Mouse (Mus musculus): ENCODE data around the gene Trpc1. TPM values are rescaled to one million over a fixed set of nuclear protein-coding genes. Genes with fewer than 3 reads are reported as not detected.

Gene Trpc1
- polyA plus RNA-seq, 1 experiment from 2014 or later, result 9.6 TPM

GRCm38 (mm10) chr9:95750746-95751145, 571 bp upstream of the Trpc1 start:
- H3K9me3 ChIP-seq (replicated peaks), result no peaks in the 10 kb centered on the region
- no peaks in the 10 kb centered on the region for H3K36me3 ChIP-seq
- peak overlapping the region; percentile 89 for H3K4me2 ChIP-seq
- 0 out of 2 replicates have a peak overlapping the region, but pooled peaks have one; percentile 86 for H3K9ac ChIP-seq (replicated peaks)
- 42% methylated on average over 9 of the region's 9 CpGs for WGBS
- H3K27ac ChIP-seq (replicated peaks), result no peak overlapping the region
- H3K4me3 ChIP-seq (replicated peaks), result peak overlapping the region; percentile 86
- peak; percentile 6; the same call in 1 of the 2 replicates for ATAC-seq (ENCODE audit: low FRiP score)
- H3K27me3 ChIP-seq (replicated peaks), result no peaks in the 10 kb centered on the region; the same call in 1 of the 2 replicates
- H3K4me1 ChIP-seq, result peaks cover 16% of the 10 kb centered on the region

DNA sequence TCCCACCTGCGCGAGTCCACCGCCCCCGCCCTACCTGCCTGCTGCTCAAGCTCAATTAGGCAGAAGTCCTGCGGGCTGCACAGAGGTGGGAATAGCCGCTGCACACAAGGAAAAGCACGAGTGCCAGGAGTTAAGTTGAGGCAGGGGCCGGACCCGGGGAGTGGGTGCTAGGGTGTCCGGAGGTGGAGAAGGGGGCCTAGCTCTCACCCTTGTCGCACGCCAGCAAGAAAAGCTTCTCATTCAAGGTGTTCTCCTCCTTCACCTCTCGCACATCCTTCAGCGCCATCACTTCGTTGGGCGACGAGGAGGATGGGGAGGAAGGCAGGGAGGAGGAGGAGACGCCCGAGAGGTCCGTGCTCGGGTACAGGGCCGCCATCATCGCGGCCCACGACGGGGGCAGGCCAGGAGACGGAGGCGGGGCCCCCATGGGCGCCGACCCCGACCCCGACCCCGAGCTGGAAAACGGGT, 680 bp downstream of the Trpc1 start:
- H3K4me1 ChIP-seq, result peaks cover 21% of the 10 kb centered on the region
- no peaks in the 10 kb centered on the region; the same call in 1 of the 2 replicates for H3K27me3 ChIP-seq (replicated peaks)
- ATAC-seq (ENCODE audit: low FRiP score), result peak; percentile 78
- peak overlapping the region; percentile 86 for H3K9ac ChIP-seq (replicated peaks)
- under 1% methylated on average over 30 of the region's 34 CpGs for WGBS
- H3K36me3 ChIP-seq, result no peaks in the 10 kb centered on the region
- H3K4me3 ChIP-seq (replicated peaks), result peak overlapping the region; percentile 86
- H3K4me2 ChIP-seq, result peak overlapping the region; percentile 89
- H3K9me3 ChIP-seq (replicated peaks), result no peaks in the 10 kb centered on the region
- H3K27ac ChIP-seq (replicated peaks), result peak overlapping the region; percentile 75

- ATAC-seq (ENCODE audit: low FRiP score), result no peak
- peaks cover 21% of the 10 kb centered on the region for H3K4me1 ChIP-seq
These were observed 2.9 kb downstream of the Trpc1 start for GRCm38 (mm10) chr9:95747298-95747697.

DNA sequence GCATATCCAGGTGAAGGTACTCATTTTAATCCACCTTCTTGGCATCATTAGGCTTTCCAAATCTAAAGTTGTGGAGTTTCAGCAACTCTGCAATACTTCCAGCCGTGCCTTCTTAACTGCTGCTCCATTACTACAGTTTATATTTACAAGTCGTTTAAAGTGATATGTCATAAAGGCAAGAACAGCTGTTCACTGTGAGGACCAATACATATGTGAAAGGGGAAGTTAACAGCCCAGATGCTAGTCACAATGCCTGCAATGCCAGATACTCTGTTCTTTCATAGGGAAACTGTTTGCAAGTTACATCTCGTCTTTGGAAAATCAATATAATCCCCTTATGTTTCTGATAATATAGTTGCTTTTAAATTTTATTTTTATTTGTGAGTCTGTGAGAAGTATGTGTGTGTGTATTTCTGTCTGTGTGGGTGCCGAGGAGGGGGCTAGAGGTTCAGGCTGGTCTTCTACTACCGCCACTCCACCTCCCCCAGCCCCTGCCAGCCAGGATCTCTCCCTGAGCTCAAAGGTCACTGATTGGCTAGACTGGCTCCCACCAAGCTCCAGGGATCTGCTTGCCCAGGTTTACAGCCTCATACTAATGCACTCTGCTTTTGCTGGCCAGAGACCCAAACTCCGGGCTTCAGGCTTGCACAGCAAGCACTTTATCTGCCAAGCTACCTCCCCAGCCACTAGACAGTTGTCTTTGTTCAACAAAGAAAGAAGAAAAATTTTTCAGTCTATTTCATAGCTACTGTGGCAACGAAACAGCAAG, 5.1 kb downstream of the Trpc1 start:
- Histone ChIP-seq H3K27ac (replicated peaks) (no peak overlapping the region), H3K4me1 (peaks cover 16% of the 10 kb centered on the region), H3K9ac (replicated peaks) (no peak overlapping the region), H3K4me2 (no peak overlapping the region), H3K4me3 (replicated peaks) (no peak overlapping the region), H3K27me3 (replicated peaks) (no peaks in the 10 kb centered on the region), H3K36me3 (no peaks in the 10 kb centered on the region), H3K9me3 (replicated peaks) (no peaks in the 10 kb centered on the region)
- 57% methylated on average over 7 of the region's 7 CpGs for WGBS
- no peak for ATAC-seq (ENCODE audit: low FRiP score)

More at GRCm38 (mm10) chr9:95747298-95747697, 2.9 kb downstream of the Trpc1 start:
- Histone ChIP-seq H3K27me3 (replicated peaks) (no peaks in the 10 kb centered on the region), H3K27ac (replicated peaks) (no peak overlapping the region), H3K4me3 (replicated peaks) (no peak overlapping the region), H3K36me3 (no peaks in the 10 kb centered on the region), H3K9me3 (replicated peaks) (no peaks in the 10 kb centered on the region), H3K9ac (replicated peaks) (no peak overlapping the region), H3K4me2 (no peak overlapping the region)
- 89% methylated on average over 5 of the region's 5 CpGs for WGBS

GRCm38 (mm10) chr9:95736238-95736637, 13.9 kb downstream of the Trpc1 start:
- Histone ChIP-seq H3K27me3 (replicated peaks) (no peaks in the 10 kb centered on the region), H3K4me1 (no peaks in the 10 kb centered on the region), H3K27ac (replicated peaks) (no peak overlapping the region), H3K36me3 (peaks cover 4% of the 10 kb centered on the region), H3K4me2 (no peak overlapping the region), H3K9ac (replicated peaks) (no peak overlapping the region), H3K9me3 (replicated peaks) (no peaks in the 10 kb centered on the region), H3K4me3 (replicated peaks) (no peak overlapping the region)
- no peak for ATAC-seq (ENCODE audit: low FRiP score)

- no peaks in the 10 kb centered on the region for H3K9me3 ChIP-seq (replicated peaks)
- no peaks in the 10 kb centered on the region for H3K27me3 ChIP-seq (replicated peaks)
- 23% methylated on average over 8 of the region's 8 CpGs for WGBS
- no peaks in the 10 kb centered on the region for H3K4me1 ChIP-seq
- H3K36me3 ChIP-seq, result peaks cover 22% of the 10 kb centered on the region
- no peak for ATAC-seq (ENCODE audit: low FRiP score)
- no peak overlapping the region for H3K27ac ChIP-seq (replicated peaks)
- H3K4me2 ChIP-seq, result no peak overlapping the region
- H3K9ac ChIP-seq (replicated peaks), result no peak overlapping the region
- no peak overlapping the region for H3K4me3 ChIP-seq (replicated peaks)
These were observed 37.6 kb downstream of the Trpc1 start for GRCm38 (mm10) chr9:95712574-95712973.

GRCm38 (mm10) chr9:95708943-95709342, 41.2 kb downstream of the Trpc1 start:
- ATAC-seq (ENCODE audit: low FRiP score), result no peak
- Histone ChIP-seq H3K4me1 (no peaks in the 10 kb centered on the region), H3K9me3 (replicated peaks) (no peaks in the 10 kb centered on the region), H3K27me3 (replicated peaks) (no peaks in the 10 kb centered on the region), H3K36me3 (peaks cover 21% of the 10 kb centered on the region), H3K27ac (replicated peaks) (no peak overlapping the region), H3K9ac (replicated peaks) (no peak overlapping the region), H3K4me3 (replicated peaks) (no peak overlapping the region), H3K4me2 (no peak overlapping the region)

GRCm38 (mm10) chr9:95705371-95705770, 44.8 kb downstream of the Trpc1 start:
- ATAC-seq (ENCODE audit: low FRiP score), result no peak
- no peak overlapping the region for H3K27ac ChIP-seq (replicated peaks)
- H3K36me3 ChIP-seq, result peaks cover 21% of the 10 kb centered on the region
- H3K4me3 ChIP-seq (replicated peaks), result no peak overlapping the region
- no peak overlapping the region for H3K4me2 ChIP-seq
- H3K9me3 ChIP-seq (replicated peaks), result no peaks in the 10 kb centered on the region
- H3K4me1 ChIP-seq, result no peaks in the 10 kb centered on the region
- 91% methylated on average over 5 of the region's 5 CpGs for WGBS
- no peaks in the 10 kb centered on the region for H3K27me3 ChIP-seq (replicated peaks)
- H3K9ac ChIP-seq (replicated peaks), result no peak overlapping the region

DNA sequence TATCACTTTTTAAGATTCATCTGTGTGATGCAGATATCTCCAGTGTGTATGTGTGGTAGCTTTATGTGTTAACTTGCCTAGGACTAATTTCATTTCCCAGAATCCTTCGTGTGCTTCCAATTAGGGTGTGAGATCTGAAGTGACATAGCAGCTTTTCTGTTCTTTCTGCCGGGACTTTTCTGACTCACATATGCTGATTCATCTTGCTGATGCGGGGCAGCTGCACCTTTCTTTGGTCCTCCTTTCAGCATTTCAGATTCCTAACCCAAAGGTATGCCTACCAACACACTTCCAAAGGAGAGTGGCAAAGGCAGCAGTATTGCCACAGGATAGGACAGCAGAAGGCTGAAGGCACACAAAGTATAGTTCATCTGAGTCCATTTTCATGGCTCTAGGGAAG, 46.1 kb downstream of the Trpc1 start:
- no peak overlapping the region for H3K4me3 ChIP-seq (replicated peaks)
- ATAC-seq (ENCODE audit: low FRiP score), result no peak
- H3K4me2 ChIP-seq, result no peak overlapping the region
- no peaks in the 10 kb centered on the region for H3K27me3 ChIP-seq (replicated peaks)
- H3K36me3 ChIP-seq, result peaks cover 16% of the 10 kb centered on the region
- H3K27ac ChIP-seq (replicated peaks), result no peak overlapping the region
- no peak overlapping the region for H3K9ac ChIP-seq (replicated peaks)
- no peaks in the 10 kb centered on the region for H3K4me1 ChIP-seq
- 83% methylated on average over 3 of the region's 3 CpGs for WGBS
- no peaks in the 10 kb centered on the region for H3K9me3 ChIP-seq (replicated peaks)

- H3K27ac ChIP-seq (replicated peaks), result no peak overlapping the region
- H3K9me3 ChIP-seq (replicated peaks), result no peaks in the 10 kb centered on the region
- H3K9ac ChIP-seq (replicated peaks), result no peak overlapping the region
- no peaks in the 10 kb centered on the region for H3K27me3 ChIP-seq (replicated peaks)
- H3K4me3 ChIP-seq (replicated peaks), result no peak overlapping the region
- no peak for ATAC-seq (ENCODE audit: low FRiP score)
- H3K4me1 ChIP-seq, result no peaks in the 10 kb centered on the region
- no peak overlapping the region for H3K4me2 ChIP-seq
- WGBS, result 76% methylated on average over 4 of the region's 4 CpGs
- H3K36me3 ChIP-seq, result no peaks in the 10 kb centered on the region
These were observed 50.9 kb downstream of the Trpc1 start for GRCm38 (mm10) chr9:95699273-95699672.

DNA sequence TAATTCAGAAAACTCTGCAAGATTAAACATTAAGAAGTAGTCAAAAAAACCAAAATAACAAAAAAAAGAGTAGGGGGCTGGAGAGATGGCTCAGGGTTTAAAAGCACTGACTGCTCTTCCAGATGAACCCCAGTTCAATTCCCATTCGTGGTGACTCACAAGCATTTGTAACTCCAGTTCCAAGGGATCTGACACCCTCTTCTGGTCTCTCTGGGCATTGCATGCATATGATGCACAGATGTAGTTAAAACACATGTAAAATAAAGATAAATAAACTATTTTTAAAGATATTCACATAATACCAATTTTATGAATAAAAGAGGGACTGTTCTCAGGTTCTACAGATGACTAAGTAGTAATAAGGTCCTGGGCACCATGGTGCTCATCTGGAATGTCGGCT, 52.4 kb downstream of the Trpc1 start:
- Histone ChIP-seq H3K4me1 (0 out of 2 replicates have a peak, but pooled peaks cover 2% of the 10 kb centered on the region), H3K4me2 (no peak overlapping the region), H3K27me3 (replicated peaks) (no peaks in the 10 kb centered on the region), H3K9me3 (replicated peaks) (no peaks in the 10 kb centered on the region), H3K9ac (replicated peaks) (no peak overlapping the region), H3K27ac (replicated peaks) (no peak overlapping the region), H3K36me3 (no peaks in the 10 kb centered on the region), H3K4me3 (replicated peaks) (no peak overlapping the region)
- 52% methylated on average over 2 of the region's 2 CpGs for WGBS
- ATAC-seq (ENCODE audit: low FRiP score), result no peak

DNA sequence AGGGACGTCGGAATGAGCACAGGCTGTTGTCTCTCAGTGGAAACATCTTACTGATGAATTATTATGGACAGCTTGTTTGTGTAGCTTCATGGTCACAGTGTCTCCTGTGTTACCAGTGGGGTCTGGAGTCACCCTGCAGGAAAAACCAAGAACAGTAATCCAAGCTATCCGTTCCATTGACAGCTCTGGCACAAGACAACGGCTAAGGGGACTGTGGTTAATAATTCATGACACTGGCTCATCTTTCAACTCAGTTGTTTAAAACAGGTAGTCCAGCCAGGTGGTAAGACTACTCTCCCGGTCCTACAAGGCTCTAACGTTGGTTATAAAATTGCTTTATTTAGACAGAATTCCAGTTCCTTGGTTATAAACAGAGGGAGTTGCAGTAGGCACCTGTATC, 53.6 kb downstream of the Trpc1 start:
- 85% methylated on average over 6 of the region's 6 CpGs for WGBS
- H3K4me2 ChIP-seq, result no peak overlapping the region
- no peaks in the 10 kb centered on the region for H3K9me3 ChIP-seq (replicated peaks)
- no peak overlapping the region for H3K9ac ChIP-seq (replicated peaks)
- H3K27me3 ChIP-seq (replicated peaks), result no peaks in the 10 kb centered on the region
- H3K4me3 ChIP-seq (replicated peaks), result no peak overlapping the region
- H3K36me3 ChIP-seq, result no peaks in the 10 kb centered on the region
- no peak overlapping the region for H3K27ac ChIP-seq (replicated peaks)
- H3K4me1 ChIP-seq, result 0 out of 2 replicates have a peak, but pooled peaks cover 4% of the 10 kb centered on the region
- ATAC-seq (ENCODE audit: low FRiP score), result no peak

Measured in neural tube, embryonic 15.5 days (tissue).